Mouse (Mus musculus) G1E (cell line): ENCODE measurements around the gene Ppp1r12b. TPM values are rescaled to one million over a fixed set of nuclear protein-coding genes. Genes with fewer than 3 reads are reported as not detected.

Experiments
- ATAC-seq: 2 replicates; pipeline ENCODE4 v1.8.0; 2016; ENCODE audit warnings: mild to moderate bottlenecking; ENCODE audit not compliant: insufficient number of reproducible peaks, poor library complexity, low FRiP score, severe bottlenecking; ENCODE audit errors: extremely low read depth
- DNase-seq: peaks from one replicate; pipeline ENCODE4 v3.0.0; 2012; ENCODE audit warnings: low spot score
- H3K27me3 ChIP-seq: 2 replicates; pipeline ENCODE4 v1.6.1; 2012; ENCODE audit warnings: mild to moderate bottlenecking, low read length, inconsistent platforms; ENCODE audit not compliant: insufficient read depth
- H3K36me3 ChIP-seq: replicated peaks from 2 replicates; pipeline ENCODE3; 2012; ENCODE audit warnings: mild to moderate bottlenecking, inconsistent platforms
- H3K4me1 ChIP-seq: 2 replicates; pipeline ENCODE4 v1.6.1; 2012; ENCODE audit warnings: low read depth, low read length, inconsistent platforms, mixed read lengths; ENCODE audit not compliant: insufficient read depth
- H3K4me3 ChIP-seq: 2 replicates; pipeline ENCODE4 v1.5.1; 2012; ENCODE audit warnings: low read depth, mild to moderate bottlenecking, inconsistent platforms, low read length, moderate library complexity, mixed read lengths
- H3K9me3 ChIP-seq: replicated peaks from 2 replicates; pipeline ENCODE4 v1.6.1; 2012; ENCODE audit warnings: inconsistent platforms
- CTCF ChIP-seq: IDR thresholded peaks from 2 replicates; pipeline ENCODE4 v1.5.1; 2012; ENCODE audit warnings: low read depth, low read length, inconsistent platforms, mixed read lengths
- GATA1 ChIP-seq: IDR thresholded peaks from 2 replicates; pipeline ENCODE4 v1.6.1; 2012; ENCODE audit warnings: borderline replicate concordance, low read length, inconsistent platforms, mixed read lengths
- GATA2 ChIP-seq: IDR thresholded peaks from 2 replicates; pipeline ENCODE4 v1.6.1; 2012; ENCODE audit warnings: low read depth, low read length, inconsistent platforms, borderline replicate concordance
- POLR2AphosphoS5 ChIP-seq: IDR thresholded peaks from 2 replicates; pipeline ENCODE4 v1.6.1; 2012; ENCODE audit warnings: low read depth, low read length, inconsistent platforms; ENCODE audit not compliant: insufficient replicate concordance
- TAL1 ChIP-seq: conservative IDR thresholded peaks from 2 replicates; pipeline ENCODE4 v1.6.1; 2012; ENCODE audit warnings: low read depth, low read length, inconsistent platforms, mixed read lengths
- polyA plus RNA-seq: library from polyadenylated mRNA; stranded (reverse); fragments of >175 nt; gene quantifications from 2 replicates; pipeline ENCODE4 v1.2.3, GENCODE M21; 2012
- total RNA-seq, 2 experiments: library from RNA; stranded (forward) in 1 of 2; stranded (reverse) in 1 of 2; fragments of 200-1000 nt in 1 of 2; fragments of >200 nt in 1 of 2; fragmentation: Nextera tagmentation in 1 of 2; gene quantifications; 2 replicates each; pipeline ENCODE4 v1.2.3; 2014 to 2017

The Ppp1r12b gene
- total and polyA plus RNA-seq, 3 experiments: 1.7 to 15.7 (median 8.2) TPM

- H3K4me1 ChIP-seq: no peaks in the 10 kb centered on the region
- peaks cover 16% of the 10 kb centered on the region for H3K36me3 ChIP-seq
- no peak for DNase-seq
- peaks cover 28% of the 10 kb centered on the region for H3K27me3 ChIP-seq
- no peaks in the 10 kb centered on the region for H3K9me3 ChIP-seq
- ATAC-seq: no peak
- no peak for TF ChIP-seq GATA1
- no peak for TF ChIP-seq POLR2AphosphoS5
- no peak overlapping the region for H3K4me3 ChIP-seq
Observed at GRCm38 (mm10) chr1:134755548-134756189, 200.1 kb downstream of the Ppp1r12b start.

GRCm38 (mm10) chr1:134754818-134755217, 200.9 kb downstream of the Ppp1r12b start:
- TF ChIP-seq CTCF: no peak
- no peak for TF ChIP-seq POLR2AphosphoS5
- no peak for TF ChIP-seq GATA2
- ATAC-seq: no peak
- peaks cover 7% of the 10 kb centered on the region for H3K36me3 ChIP-seq
- no peaks in the 10 kb centered on the region for H3K9me3 ChIP-seq
- no peaks in the 10 kb centered on the region for H3K4me1 ChIP-seq
- H3K4me3 ChIP-seq: no peak overlapping the region
- no peak for DNase-seq
- H3K27me3 ChIP-seq: peaks cover 32% of the 10 kb centered on the region

GRCm38 (mm10) chr1:134753751-134754630, 201.8 kb downstream of the Ppp1r12b start:
- ATAC-seq (no peak), DNase-seq (no peak)
- peaks cover under 1% of the 10 kb centered on the region for H3K36me3 ChIP-seq
- H3K4me1 ChIP-seq: no peaks in the 10 kb centered on the region
- H3K4me3 ChIP-seq: no peak overlapping the region
- TF ChIP-seq GATA2 (no peak), CTCF (no peak), TAL1 (no peak), GATA1 (no peak), POLR2AphosphoS5 (no peak)
- no peaks in the 10 kb centered on the region for H3K9me3 ChIP-seq
- H3K27me3 ChIP-seq: peaks cover 38% of the 10 kb centered on the region

- H3K4me1 ChIP-seq: peaks cover 2% of the 10 kb centered on the region
- no peaks in the 10 kb centered on the region for H3K36me3 ChIP-seq
- DNase-seq (no peak), ATAC-seq (no peak)
- H3K4me3 ChIP-seq: no peak overlapping the region
- TF ChIP-seq GATA2 (no peak), TAL1 (no peak), CTCF (no peak), POLR2AphosphoS5 (no peak), GATA1 (no peak)
- H3K27me3 ChIP-seq: peaks cover 45% of the 10 kb centered on the region
- no peaks in the 10 kb centered on the region for H3K9me3 ChIP-seq
Observed at GRCm38 (mm10) chr1:134752447-134752846, 203.3 kb downstream of the Ppp1r12b start.

GRCm38 (mm10) chr1:134749889-134750288, 205.9 kb downstream of the Ppp1r12b start:
- ATAC-seq: no peak

GRCm38 (mm10) chr1:134747236-134748174, 208.2 kb downstream of the Ppp1r12b start:
- DNase-seq (no peak), ATAC-seq (no peak)
- peaks cover 19% of the 10 kb centered on the region for H3K4me1 ChIP-seq
- TF ChIP-seq POLR2AphosphoS5: no peak
- TF ChIP-seq TAL1: no peak
- no peak for TF ChIP-seq CTCF
- TF ChIP-seq GATA1: no peak
- H3K27me3 ChIP-seq: peaks cover 55% of the 10 kb centered on the region
- H3K36me3 ChIP-seq: no peaks in the 10 kb centered on the region
- no peak overlapping the region; the same call in 1 of the 2 replicates for H3K4me3 ChIP-seq
- no peaks in the 10 kb centered on the region for H3K9me3 ChIP-seq

More at GRCm38 (mm10) chr1:134749889-134750288, 205.9 kb downstream of the Ppp1r12b start:
- peaks cover 59% of the 10 kb centered on the region for H3K27me3 ChIP-seq
- no peak for TF ChIP-seq CTCF
- H3K4me3 ChIP-seq: no peak overlapping the region
- H3K36me3 ChIP-seq: no peaks in the 10 kb centered on the region
- no peaks in the 10 kb centered on the region for H3K9me3 ChIP-seq
- DNase-seq: no peak
- peaks cover 13% of the 10 kb centered on the region for H3K4me1 ChIP-seq
